8 mouse cellular contexts compared by ENCODE assay signal in the genomic region with DNA sequence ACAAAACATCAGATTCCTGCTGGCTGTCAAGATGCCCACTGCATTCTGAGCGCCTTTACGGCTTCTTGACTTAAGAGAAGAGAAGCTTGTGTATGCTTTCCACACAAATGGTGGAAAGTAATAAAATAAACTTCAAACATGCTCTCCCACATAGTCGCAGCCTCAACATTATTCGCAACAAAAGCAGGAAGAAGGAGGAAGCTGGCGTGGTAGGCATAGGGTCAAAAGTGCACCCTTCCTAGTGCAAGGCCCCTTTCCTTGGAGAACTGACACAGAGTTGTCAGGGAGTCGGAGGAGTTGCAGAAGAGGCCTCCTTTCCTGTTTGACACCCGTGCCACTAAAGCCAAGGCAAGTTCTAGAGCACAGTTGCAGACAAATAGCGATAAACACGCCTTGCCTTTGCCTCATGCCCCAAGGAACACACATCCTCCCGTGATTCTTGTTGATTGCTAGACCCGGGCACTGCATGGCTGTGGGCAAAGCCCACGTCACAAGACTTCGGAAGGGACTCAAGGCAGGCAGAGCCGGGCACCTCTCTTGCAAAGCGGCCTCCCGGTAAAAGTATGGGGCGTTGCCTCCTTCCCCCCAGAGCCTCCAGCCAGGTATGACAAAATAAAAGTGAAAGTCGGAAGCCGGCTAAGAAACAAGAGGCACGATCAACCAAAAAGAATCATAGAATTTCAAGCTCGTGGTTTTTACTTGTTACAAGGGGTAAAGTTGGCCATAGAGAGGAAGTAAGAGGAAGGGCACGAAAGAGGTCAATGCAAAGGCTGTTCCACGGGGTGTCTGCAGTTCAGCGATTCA. TPM values are rescaled to one million over a fixed set of nuclear protein-coding genes. Genes with fewer than 3 reads are reported as not detected.
DNase-seq lines count a peak whose midpoint lies in the region; ATAC-seq and TF ChIP-seq lines count a peak whose summit lies in the region.

No protein-coding gene starts in this region.

- peak overlapping the region; percentile 89 for H3K4me2 ChIP-seq in hindbrain, embryonic 13.5 days
- peak overlapping the region; percentile 99 for H3K4me2 ChIP-seq in lung, postnatal 0 days (replicated peaks; ENCODE audit: low read depth, low read length)

- H3K4me1 ChIP-seq in hindbrain, embryonic 13.5 days (replicated peaks) = peaks cover 29% of the 10 kb centered on the region
- 0 out of 2 replicates have a peak, but pooled peaks cover 2% of the 10 kb centered on the region for H3K4me1 ChIP-seq in lung, postnatal 0 days (ENCODE audit: insufficient read depth, low read depth, low read length)

- TF ChIP-seq EP300 in lung, postnatal 0 days (IDR thresholded peaks at IDR 0.05) = no peak

- no peaks in the 10 kb centered on the region for H3K9me3 ChIP-seq in hindbrain, embryonic 13.5 days
- H3K9me3 ChIP-seq in lung, postnatal 0 days (ENCODE audit: low read length) = no peaks in the 10 kb centered on the region

- 7% methylated on average over 24 of the region's 24 CpGs for WGBS in hindbrain, embryonic 13.5 days
- WGBS in lung, postnatal 0 days = 13% methylated on average over 24 of the region's 24 CpGs

- H3K9ac ChIP-seq in hindbrain, embryonic 13.5 days = no peak overlapping the region
- 0 out of 2 replicates have a peak overlapping the region, but pooled peaks have one; percentile 2 for H3K9ac ChIP-seq in lung, postnatal 0 days (replicated peaks; ENCODE audit: low read depth)

- peaks cover 90% of the 10 kb centered on the region for H3K27me3 ChIP-seq in hindbrain, embryonic 13.5 days
- H3K27me3 ChIP-seq in lung, postnatal 0 days (replicated peaks; ENCODE audit: insufficient read depth, low read length) = peaks cover 9% of the 10 kb centered on the region; the same call in 1 of the 2 replicates

- DNase-seq in gastrocnemius, adult 2 months = no peak
- DNase-seq in gastrocnemius, adult 18-20 months (ENCODE audit: low spot score) = no peak
- DNase-seq in R1 (ENCODE audit: low read depth, low spot score) = peak; percentile 23
- peak; percentile 50 for DNase-seq in lung, postnatal 0 days (ENCODE audit: low spot score)
- no peak for DNase-seq in embryo, embryonic 10.5 days (ENCODE audit: low spot score)
- no peak for DNase-seq in left cerebral cortex, adult 8-10 months (ENCODE audit: low spot score in 2 of 2)
- no peak for DNase-seq in adrenal gland, adult 8-10 months

- peak overlapping the region; percentile 82 for H3K4me3 ChIP-seq in gastrocnemius, adult 2 months
- H3K4me3 ChIP-seq in hindbrain, embryonic 13.5 days = peak overlapping the region; percentile 52
- H3K4me3 ChIP-seq in lung, postnatal 0 days (ENCODE audit: low read depth, low read length) = peak overlapping the region; percentile 62

- H3K27ac ChIP-seq in gastrocnemius, adult 2 months = no peak overlapping the region
- H3K27ac ChIP-seq in hindbrain, embryonic 13.5 days = no peak overlapping the region
- H3K27ac ChIP-seq in lung, postnatal 0 days (ENCODE audit: low read length) = peak overlapping the region; percentile 58; the same call in 1 of the 2 replicates

- ATAC-seq in hindbrain, embryonic 13.5 days (ENCODE audit: low FRiP score) = no peak
- peak; percentile 16; the same call in 1 of the 2 replicates for ATAC-seq in lung, postnatal 0 days

- no peak for TF ChIP-seq CTCF in gastrocnemius, adult 2 months (IDR thresholded peaks at IDR 0.05)
- no peak for TF ChIP-seq CTCF in lung, postnatal 0 days (IDR thresholded peaks at IDR 0.05)

- intact Hi-C loops in gastrocnemius, adult 2 months (cut with DNase I) = no loop called here

- H3K36me3 ChIP-seq in hindbrain, embryonic 13.5 days = no peaks in the 10 kb centered on the region
- H3K36me3 ChIP-seq in lung, postnatal 0 days (ENCODE audit: insufficient read depth, low read length) = no peaks in the 10 kb centered on the region

RNA-seq across cellular contexts. Expression of a gene that starts 1.2 kb away (rescaled TPM):
- under 1 TPM in 1 of 2 experiments, not detected in 1; 0.05 TPM for total RNA-seq in gastrocnemius, adult 2 months (2021)
- total RNA-seq in gastrocnemius, adult 18-20 months (2021) = under 1 TPM; 0.05 to 0.07 TPM
- polyA plus RNA-seq in hindbrain, embryonic 13.5 days (2015; fragmentation: Nextera tagmentation; extraction: Ambion mirVana) = 2.2 TPM in 2 replicates
- 2.2 and 2.7 TPM in 2 replicates for polyA plus RNA-seq in lung, postnatal 0 days (2015; fragmentation: Nextera tagmentation; extraction: Ambion mirVana)
- total RNA-seq in left cerebral cortex, adult 8-10 months (2022) = 1 to 10 TPM; 2.3 to 2.8 (median 2.6) TPM
- total RNA-seq in adrenal gland, adult 8-10 months (2022) = under 1 TPM; 0.09 to 0.24 (median 0.10) TPM

RNA-seq across cellular contexts. Expression of a gene that starts 2.0 kb away (rescaled TPM):
- total RNA-seq in gastrocnemius, adult 2 months (2021) = not detected
- not detected for total RNA-seq in gastrocnemius, adult 18-20 months (2021)
- not detected in 2 replicates for polyA plus RNA-seq in hindbrain, embryonic 13.5 days (2015; fragmentation: Nextera tagmentation; extraction: Ambion mirVana)
- not detected in 2 replicates for polyA plus RNA-seq in lung, postnatal 0 days (2015; fragmentation: Nextera tagmentation; extraction: Ambion mirVana)
- total RNA-seq in left cerebral cortex, adult 8-10 months (2022) = under 1 TPM; 0.28 to 0.40 (median 0.35) TPM
- total RNA-seq in adrenal gland, adult 8-10 months (2022) = not detected

Comparison
In these comparisons a context has a peak if more than half of its experiments do, and no peak if none do; other contexts are left out.
1. DNase-seq: peak in R1 (single experiment) and lung, postnatal 0 days (single experiment); none in gastrocnemius, adult 2 months (single experiment), gastrocnemius, adult 18-20 months (single experiment), embryo, embryonic 10.5 days (single experiment), left cerebral cortex, adult 8-10 months (0 of 2) and adrenal gland, adult 8-10 months (single experiment).
2. Peak in every context shown above with its lines, with median percentiles within 50 percentile points of each other: H3K4me3 ChIP-seq.